Mouse (Mus musculus): Measurements from ENCODE around the gene Cox19. TPM values are rescaled to one million over a fixed set of nuclear protein-coding genes. Genes with fewer than 3 reads are reported as not detected.

Cox19 gene
- polyA plus RNA-seq, 1 experiment, result 52.9 TPM

DNA sequence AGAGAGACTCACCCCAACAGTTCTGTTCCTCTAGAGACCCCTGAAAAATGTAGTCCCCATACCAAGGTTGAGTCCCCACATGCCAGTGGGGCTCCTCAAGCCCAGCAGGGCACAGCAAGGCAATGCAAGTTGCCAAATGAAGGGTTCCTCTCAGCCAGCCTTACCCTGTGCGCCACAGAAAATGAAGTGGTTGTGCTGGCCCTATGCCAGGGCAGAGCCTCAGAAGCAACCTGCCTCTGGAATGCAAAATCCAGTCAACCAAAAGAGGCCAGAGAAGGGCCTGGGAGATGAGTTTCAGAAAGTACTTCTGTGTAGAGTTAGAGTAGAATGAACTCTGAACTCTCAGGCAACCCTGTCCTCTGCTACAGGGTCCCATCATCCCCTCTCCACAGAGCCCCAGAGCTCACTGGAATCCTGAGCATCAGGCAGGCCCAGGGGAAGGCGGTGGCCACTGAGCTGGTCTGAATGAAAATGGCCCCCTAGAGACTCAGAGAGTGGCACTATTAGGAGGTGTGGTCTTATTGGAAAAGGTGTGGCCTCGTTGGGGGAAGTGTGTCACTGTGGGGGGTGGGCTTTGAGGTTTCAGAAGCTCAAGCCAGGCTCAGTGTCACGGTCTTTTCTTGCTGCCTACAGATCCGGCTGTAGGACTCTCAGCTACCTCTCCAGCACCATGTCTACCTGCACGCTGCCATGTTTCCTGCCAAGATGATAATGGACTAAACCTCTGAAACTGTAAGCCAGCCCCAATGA, 59.2 kb downstream of the Cox19 start:
- Histone ChIP-seq H3K79me3 (ENCODE audit: low read depth) (no peaks in the 10 kb centered on the region), H3K27me3 (ENCODE audit: control insufficient read depth, insufficient read depth, insufficient read length) (peaks cover 5% of the 10 kb centered on the region), H3ac (ENCODE audit: control insufficient read depth, insufficient read length, low read depth) (no peak overlapping the region)

DNA sequence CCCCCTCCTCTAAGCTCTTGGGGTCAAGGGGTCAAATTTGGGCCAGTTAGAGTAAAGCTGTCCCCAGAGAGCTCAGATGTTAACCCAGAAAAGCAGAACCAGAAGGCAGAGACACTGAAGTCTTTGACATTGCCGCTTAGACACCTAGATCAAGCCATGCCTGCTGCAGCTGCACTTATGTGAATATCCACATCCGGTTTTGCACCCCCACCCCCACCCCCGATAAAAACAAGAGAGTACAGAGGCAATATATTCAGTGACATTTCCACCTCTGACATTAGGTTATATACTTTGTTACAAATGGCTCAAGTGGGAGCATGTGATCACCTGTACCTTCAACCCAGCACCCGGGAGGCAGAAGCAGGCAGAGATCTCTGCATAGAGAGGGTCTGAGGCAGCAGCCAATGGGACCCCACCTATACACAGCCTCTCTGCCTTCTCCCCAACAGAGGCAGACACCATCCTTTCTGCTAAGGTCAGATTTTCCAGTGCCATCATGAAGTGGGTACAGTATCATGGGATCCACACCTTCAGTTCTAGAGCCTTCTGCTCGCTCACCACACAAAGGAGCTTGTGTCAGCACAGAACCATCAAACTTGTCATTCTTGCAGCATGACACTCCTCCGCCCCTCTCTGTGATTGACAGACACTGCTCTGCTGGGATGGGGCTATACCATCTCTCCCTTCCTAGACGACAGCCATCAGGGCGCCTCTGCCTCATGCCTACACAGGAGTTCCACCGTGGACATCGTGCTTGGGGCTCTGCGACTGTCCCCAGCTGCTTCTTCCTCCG, 60.6 kb downstream of the Cox19 start:
- Histone ChIP-seq H3K36me3 (ENCODE audit: control insufficient read depth, insufficient read depth) (no peaks in the 10 kb centered on the region), H3K79me2 (ENCODE audit: control insufficient read depth, insufficient read depth) (no peaks in the 10 kb centered on the region), H3K4me3 (ENCODE audit: insufficient read depth, poor library complexity, severe bottlenecking) (no peak overlapping the region), H3K79me3 (ENCODE audit: low read depth) (no peaks in the 10 kb centered on the region), H3ac (ENCODE audit: control insufficient read depth, insufficient read length, low read depth) (no peak overlapping the region), H3K27me3 (ENCODE audit: control insufficient read depth, insufficient read depth, insufficient read length) (peaks cover 8% of the 10 kb centered on the region)
- TF ChIP-seq MYOD1 (IDR thresholded peaks at IDR 0.05; ENCODE audit: control insufficient read depth, insufficient read length, low read depth), result no peak
- TF ChIP-seq FOSL1 (IDR thresholded peaks at IDR 0.05; ENCODE audit: insufficient read depth, low read length, poor library complexity, severe bottlenecking), result no peak
- no peak for TF ChIP-seq MAX (IDR thresholded peaks at IDR 0.05)
- TF ChIP-seq MYOG (IDR thresholded peaks at IDR 0.05; ENCODE audit: control insufficient read depth, extremely low read depth, insufficient read length), result no peak
- TF ChIP-seq USF1 (IDR thresholded peaks at IDR 0.05; ENCODE audit: low read depth), result no peak
- TF ChIP-seq CEBPB (IDR thresholded peaks at IDR 0.05; ENCODE audit: low read depth), result no peak
- TF ChIP-seq CTCF (IDR thresholded peaks at IDR 0.05; ENCODE audit: control insufficient read depth, insufficient read depth, insufficient read length), result no peak

More for the DNA sequence above, 59.2 kb downstream of the Cox19 start:
- H3K4me3 ChIP-seq (ENCODE audit: insufficient read depth, poor library complexity, severe bottlenecking), result no peak overlapping the region
- no peak for TF ChIP-seq FOSL1 (IDR thresholded peaks at IDR 0.05; ENCODE audit: insufficient read depth, low read length, poor library complexity, severe bottlenecking)
- no peak for TF ChIP-seq MYOG (IDR thresholded peaks at IDR 0.05; ENCODE audit: control insufficient read depth, extremely low read depth, insufficient read length)
- no peak for TF ChIP-seq MAX (IDR thresholded peaks at IDR 0.05)
- no peak for TF ChIP-seq CTCF (IDR thresholded peaks at IDR 0.05; ENCODE audit: control insufficient read depth, insufficient read depth, insufficient read length)
- TF ChIP-seq USF1 (IDR thresholded peaks at IDR 0.05; ENCODE audit: low read depth), result no peak
- TF ChIP-seq MYOD1 (IDR thresholded peaks at IDR 0.05; ENCODE audit: control insufficient read depth, insufficient read length, low read depth), result no peak
- H3K79me2 ChIP-seq (ENCODE audit: control insufficient read depth, insufficient read depth), result no peaks in the 10 kb centered on the region
- no peaks in the 10 kb centered on the region for H3K36me3 ChIP-seq (ENCODE audit: control insufficient read depth, insufficient read depth)

DNA sequence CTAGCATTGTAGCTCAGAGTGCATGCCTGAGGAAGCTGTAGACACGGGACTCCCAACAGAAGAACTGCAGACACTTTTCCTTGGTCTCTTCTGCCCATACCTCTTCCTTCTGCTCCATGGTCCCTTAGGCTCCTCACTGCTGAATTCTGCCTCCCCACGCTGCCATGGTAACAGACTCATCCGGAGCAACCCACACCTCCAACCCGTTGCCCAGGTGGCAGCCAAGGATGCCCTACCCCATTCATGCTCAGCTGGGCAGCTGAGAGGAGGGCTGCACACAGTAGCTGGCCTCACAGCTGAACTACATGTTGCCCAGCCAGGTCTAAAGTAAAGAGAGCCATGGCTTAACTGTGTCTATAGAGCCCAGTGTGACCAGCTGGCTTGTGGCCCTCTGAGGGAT, 62.6 kb downstream of the Cox19 start:
- H3K79me2 ChIP-seq (ENCODE audit: control insufficient read depth, insufficient read depth), result no peaks in the 10 kb centered on the region
- no peaks in the 10 kb centered on the region for H3K36me3 ChIP-seq (ENCODE audit: control insufficient read depth, insufficient read depth)
- H3K79me3 ChIP-seq (ENCODE audit: low read depth), result no peaks in the 10 kb centered on the region
- H3K4me3 ChIP-seq (ENCODE audit: insufficient read depth, poor library complexity, severe bottlenecking), result no peak overlapping the region
- TF ChIP-seq USF1 (IDR thresholded peaks at IDR 0.05; ENCODE audit: low read depth) (no peak), FOSL1 (IDR thresholded peaks at IDR 0.05; ENCODE audit: insufficient read depth, low read length, poor library complexity, severe bottlenecking) (no peak)
- peaks cover 13% of the 10 kb centered on the region for H3K27me3 ChIP-seq (ENCODE audit: control insufficient read depth, insufficient read depth, insufficient read length)
- H3ac ChIP-seq (ENCODE audit: control insufficient read depth, insufficient read length, low read depth), result no peak overlapping the region

DNA sequence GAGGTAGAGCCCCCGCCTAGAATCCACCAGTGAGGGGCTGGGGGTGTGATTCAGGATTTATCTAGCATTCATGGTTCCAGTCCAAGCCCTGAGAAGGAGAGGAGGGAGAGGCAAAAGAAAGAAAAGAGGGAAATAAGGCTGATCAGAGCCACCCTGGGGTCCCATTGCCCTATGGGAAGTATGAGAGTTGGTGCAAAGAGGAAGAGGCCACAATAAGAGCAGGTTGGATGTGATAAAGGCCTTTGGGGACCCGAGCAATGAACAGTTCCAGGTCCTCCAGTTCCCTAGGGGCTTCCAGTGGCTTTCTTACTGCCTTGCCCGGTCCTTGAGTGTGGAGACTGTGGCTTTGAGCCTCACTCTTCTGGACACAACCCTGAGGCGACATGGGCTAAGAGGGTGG, 63.4 kb downstream of the Cox19 start:
- Histone ChIP-seq H3K4me3 (ENCODE audit: insufficient read depth, poor library complexity, severe bottlenecking) (no peak overlapping the region), H3K27me3 (ENCODE audit: control insufficient read depth, insufficient read depth, insufficient read length) (peaks cover 13% of the 10 kb centered on the region), H3K79me2 (ENCODE audit: control insufficient read depth, insufficient read depth) (no peaks in the 10 kb centered on the region), H3ac (ENCODE audit: control insufficient read depth, insufficient read length, low read depth) (no peak overlapping the region), H3K79me3 (ENCODE audit: low read depth) (no peaks in the 10 kb centered on the region), H3K36me3 (ENCODE audit: control insufficient read depth, insufficient read depth) (no peaks in the 10 kb centered on the region)
- no peak for TF ChIP-seq MAX (IDR thresholded peaks at IDR 0.05)
- TF ChIP-seq FOSL1 (IDR thresholded peaks at IDR 0.05; ENCODE audit: insufficient read depth, low read length, poor library complexity, severe bottlenecking), result no peak
- no peak for TF ChIP-seq CEBPB (IDR thresholded peaks at IDR 0.05; ENCODE audit: low read depth)
- TF ChIP-seq CTCF (IDR thresholded peaks at IDR 0.05; ENCODE audit: control insufficient read depth, insufficient read depth, insufficient read length), result no peak
- no peak for TF ChIP-seq MYOG (IDR thresholded peaks at IDR 0.05; ENCODE audit: control insufficient read depth, extremely low read depth, insufficient read length)
- TF ChIP-seq USF1 (IDR thresholded peaks at IDR 0.05; ENCODE audit: low read depth), result no peak
- TF ChIP-seq MYOD1 (IDR thresholded peaks at IDR 0.05; ENCODE audit: control insufficient read depth, insufficient read length, low read depth), result no peak

- Histone ChIP-seq H3K36me3 (ENCODE audit: control insufficient read depth, insufficient read depth) (no peaks in the 10 kb centered on the region), H3K4me3 (ENCODE audit: insufficient read depth, poor library complexity, severe bottlenecking) (no peak overlapping the region), H3K27me3 (ENCODE audit: control insufficient read depth, insufficient read depth, insufficient read length) (peaks cover 13% of the 10 kb centered on the region), H3K79me2 (ENCODE audit: control insufficient read depth, insufficient read depth) (no peaks in the 10 kb centered on the region), H3ac (ENCODE audit: control insufficient read depth, insufficient read length, low read depth) (no peak overlapping the region), H3K79me3 (ENCODE audit: low read depth) (no peaks in the 10 kb centered on the region)
- no peak for TF ChIP-seq CEBPB (IDR thresholded peaks at IDR 0.05; ENCODE audit: low read depth)
- no peak for TF ChIP-seq MYOD1 (IDR thresholded peaks at IDR 0.05; ENCODE audit: control insufficient read depth, insufficient read length, low read depth)
- TF ChIP-seq MAX (IDR thresholded peaks at IDR 0.05), result no peak
- TF ChIP-seq USF1 (IDR thresholded peaks at IDR 0.05; ENCODE audit: low read depth), result no peak
- TF ChIP-seq CTCF (IDR thresholded peaks at IDR 0.05; ENCODE audit: control insufficient read depth, insufficient read depth, insufficient read length), result no peak
- no peak for TF ChIP-seq FOSL1 (IDR thresholded peaks at IDR 0.05; ENCODE audit: insufficient read depth, low read length, poor library complexity, severe bottlenecking)
- no peak for TF ChIP-seq MYOG (IDR thresholded peaks at IDR 0.05; ENCODE audit: control insufficient read depth, extremely low read depth, insufficient read length)
Observed at GRCm38 (mm10) chr5:139287099-139287498, 64.1 kb downstream of the Cox19 start.

Small RNA genes within 50 kb of the gene (microRNA-seq; reads per million reads assigned to microRNA genes)
- gene Mir339 (ENCODE audit: borderline microRNAs expressed), result 349 reads per million, percentile 81 among the genes with 10 or more reads in this experiment

Other genes starting within 250 kb of the Cox19 start
- gene Prkar1b, start 201.4 kb downstream of the Cox19 start, polyA plus RNA-seq (2012; fragmentation: generic; extraction: Trizol), result 1.7 TPM
- gene Dnaaf5, start 201.2 kb downstream of the Cox19 start, polyA plus RNA-seq (2012; fragmentation: generic; extraction: Trizol), result 32.6 TPM
- 39.4 TPM for gene Sun1, start 150.8 kb downstream of the Cox19 start, polyA plus RNA-seq (2012; fragmentation: generic; extraction: Trizol)
- gene Get4, start 99.1 kb downstream of the Cox19 start, polyA plus RNA-seq (2012; fragmentation: generic; extraction: Trizol), result 133 TPM
- gene Adap1, start 25.8 kb downstream of the Cox19 start, polyA plus RNA-seq (2012; fragmentation: generic; extraction: Trizol), result 0.06 TPM
- not detected for gene Cyp2w1, start 1.2 kb upstream of the Cox19 start, polyA plus RNA-seq (2012; fragmentation: generic; extraction: Trizol)
- gene Gpr146, start 26.3 kb upstream of the Cox19 start, polyA plus RNA-seq (2012; fragmentation: generic; extraction: Trizol), result 1.7 TPM
- gene C130050O18Rik, start 53.9 kb upstream of the Cox19 start, polyA plus RNA-seq (2012; fragmentation: generic; extraction: Trizol), result 0.20 TPM
- 18.8 TPM for gene Gper1, start 71.7 kb upstream of the Cox19 start, polyA plus RNA-seq (2012; fragmentation: generic; extraction: Trizol)
- gene 3110082I17Rik, start 109.1 kb upstream of the Cox19 start, polyA plus RNA-seq (2012; fragmentation: generic; extraction: Trizol), result 31.4 TPM
- gene Zfand2a, start 133.1 kb upstream of the Cox19 start, polyA plus RNA-seq (2012; fragmentation: generic; extraction: Trizol), result 23.6 TPM
- not detected for gene Uncx, start 192.1 kb upstream of the Cox19 start, polyA plus RNA-seq (2012; fragmentation: generic; extraction: Trizol)

Measured in C2C12 (cell line).